Mouse (Mus musculus) stomach, embryonic 16.5 days (tissue): ENCODE results near the gene Arhgap32. TPM values are rescaled to one million over a fixed set of nuclear protein-coding genes. Genes with fewer than 3 reads are reported as not detected.

Experiments
- microRNA-seq: library from miRNA; unstranded; fragments of <30 nt; microRNA quantifications from one replicate; pipeline ENCODE4, GENCODE M21; 2016
- polyA plus RNA-seq: library from polyadenylated mRNA; unstranded; fragments of >200 nt; fragmentation: Nextera tagmentation; extraction: Ambion mirVana; gene quantifications from 2 replicates; pipeline ENCODE4 v1.2.1, GENCODE M21; 2015

Gene Arhgap32
- polyA plus RNA-seq, 1 experiment from 2014 or later, result 16.6 TPM

Small RNA genes within 50 kb of the gene (microRNA-seq; reads per million reads assigned to microRNA genes)
- not detected for gene Gm44453

Other genes with a start within 250 kb of the Arhgap32 start
- gene Barx2, start 202.7 kb upstream of the Arhgap32 start, polyA plus RNA-seq, result 1.4 and 2.2 TPM in 2 replicates
- gene Kcnj5, start 228.2 kb downstream of the Arhgap32 start, polyA plus RNA-seq, result 0.05 and 0.16 TPM in 2 replicates